Mouse (Mus musculus): ENCODE data around the gene Rrp1b. TPM values are rescaled to one million over a fixed set of nuclear protein-coding genes. Genes with fewer than 3 reads are reported as not detected.

The Rrp1b gene
- total and polyA plus RNA-seq, 3 experiments: 60.9 to 149 (median 76.7) TPM

GRCm38 (mm10) chr17:32048351-32048750 lies 12.5 kb downstream of the Rrp1b start:
- no peak overlapping the region for H3K4me3 ChIP-seq (replicated peaks in 1 of 3; ENCODE audit: low read depth in 2 of 3, low read length in 2 of 3, poor library complexity in 1 of 3)
- dilution Hi-C loops (cut with MboI; ENCODE audit: extremely low pct_ligation_motif_present, extremely low pct_unique_long_range_greater_than_20kb, low sequenced_read_pairs): no loop called here
- no peak overlapping the region for H3K9ac ChIP-seq (ENCODE audit: insufficient read depth, low read depth)

GRCm38 (mm10) chr17:32049914-32050313 lies 14.0 kb downstream of the Rrp1b start:
- peaks cover 85 to 99% of the 10 kb centered on the region in 2 experiments for H3K36me3 ChIP-seq (replicated peaks in 1 of 2; ENCODE audit: control insufficient read depth in 1 of 2, insufficient read depth in 1 of 2, low read length in 1 of 2)

More at GRCm38 (mm10) chr17:32048351-32048750, 12.5 kb downstream of the Rrp1b start:
- in situ Hi-C loops (cut with MboI; ENCODE audit: low pct_ligation_motif_present, low pct_unique_long_range_greater_than_20kb, low sequenced_read_pairs): no loop called here
- H3K27me3 ChIP-seq (replicated peaks): no peaks in the 10 kb centered on the region
- TF ChIP-seq TBP (conservative IDR thresholded peaks at IDR 0.05; ENCODE audit: low read depth, low read length) (no peak), MAZ (IDR thresholded peaks at IDR 0.05; ENCODE audit: low read depth, low read length) (no peak), ETS1 (conservative IDR thresholded peaks at IDR 0.05; ENCODE audit: low read depth, low read length) (no peak), CHD1 (IDR thresholded peaks at IDR 0.05; ENCODE audit: low read depth, low read length) (no peak), TCF12 (IDR thresholded peaks at IDR 0.05; ENCODE audit: low read depth, low read length) (no peak), ZNF384 (IDR thresholded peaks at IDR 0.05; ENCODE audit: low read depth, low read length) (no peak), KAT2A (IDR thresholded peaks at IDR 0.05; ENCODE audit: insufficient replicate concordance, low read length) (no peak)
- peaks cover 33% of the 10 kb centered on the region for H3K79me2 ChIP-seq (replicated peaks; ENCODE audit: control insufficient read depth, extremely low read depth, insufficient read depth, poor library complexity, severe bottlenecking)
- no peak for DNase-seq (ENCODE audit: extremely low read depth)
- peaks cover 0 to 5% of the 10 kb centered on the region in 2 experiments; a peak in 2 of 4 replicates for H3K4me1 ChIP-seq (ENCODE audit: control insufficient read depth in 1 of 2, insufficient read depth in 2 of 2)
- H3K27ac ChIP-seq (ENCODE audit: insufficient read depth, low read depth): no peak overlapping the region
- no peaks in the 10 kb centered on the region for H3K9me3 ChIP-seq (replicated peaks; ENCODE audit: low read length)
- H3K36me3 ChIP-seq (replicated peaks in 1 of 2; ENCODE audit: control insufficient read depth in 1 of 2, insufficient read depth in 1 of 2, low read length in 1 of 2): peaks cover 72 to 98% of the 10 kb centered on the region in 2 experiments
- no peak overlapping the region for H3K4me2 ChIP-seq (ENCODE audit: insufficient read depth, low read depth, poor library complexity, severe bottlenecking)

GRCm38 (mm10) chr17:32050609-32051008 lies 14.7 kb downstream of the Rrp1b start:
- H3K4me3 ChIP-seq (replicated peaks in 1 of 3; ENCODE audit: low read depth in 2 of 3, low read length in 2 of 3, poor library complexity in 1 of 3): no peak overlapping the region
- TF ChIP-seq POLR2A (IDR thresholded peaks at IDR 0.05; ENCODE audit: low read depth, low read length) (0 out of 2 replicates have a peak, but pooled peaks have one; percentile 0), MAX (IDR thresholded peaks at IDR 0.05; ENCODE audit: low read length) (no peak), MXI1 (IDR thresholded peaks at IDR 0.05; ENCODE audit: low read depth, low read length) (no peak), MAFK (IDR thresholded peaks at IDR 0.05; ENCODE audit: insufficient replicate concordance, low read length) (peak; percentile 79)
- in situ Hi-C loops (cut with MboI; ENCODE audit: low pct_ligation_motif_present, low pct_unique_long_range_greater_than_20kb, low sequenced_read_pairs) (no loop called here), dilution Hi-C loops (cut with MboI; ENCODE audit: extremely low pct_ligation_motif_present, extremely low pct_unique_long_range_greater_than_20kb, low sequenced_read_pairs) (no loop called here)
- peaks cover 10% of the 10 kb centered on the region for H3K79me2 ChIP-seq (replicated peaks; ENCODE audit: control insufficient read depth, extremely low read depth, insufficient read depth, poor library complexity, severe bottlenecking)
- H3K36me3 ChIP-seq (replicated peaks in 1 of 2; ENCODE audit: control insufficient read depth in 1 of 2, insufficient read depth in 1 of 2, low read length in 1 of 2): peaks cover 90 to 99% of the 10 kb centered on the region in 2 experiments
- H3K27ac ChIP-seq (ENCODE audit: insufficient read depth, low read depth): no peak overlapping the region
- H3K9me3 ChIP-seq (replicated peaks; ENCODE audit: low read length): no peaks in the 10 kb centered on the region
- no peaks in the 10 kb centered on the region for H3K4me1 ChIP-seq (ENCODE audit: control insufficient read depth in 1 of 2, insufficient read depth in 2 of 2)
- H3K9ac ChIP-seq (ENCODE audit: insufficient read depth, low read depth): no peak overlapping the region
- no peak overlapping the region for H3K4me2 ChIP-seq (ENCODE audit: insufficient read depth, low read depth, poor library complexity, severe bottlenecking)
- DNase-seq (ENCODE audit: extremely low read depth): no peak
- no peaks in the 10 kb centered on the region for H3K27me3 ChIP-seq (replicated peaks)

More at GRCm38 (mm10) chr17:32049914-32050313, 14.0 kb downstream of the Rrp1b start:
- TF ChIP-seq NRF1 (IDR thresholded peaks at IDR 0.05; ENCODE audit: low read depth, low read length): no peak
- TF ChIP-seq MAZ (IDR thresholded peaks at IDR 0.05; ENCODE audit: low read depth, low read length): no peak
- no peak for TF ChIP-seq POLR2A (IDR thresholded peaks at IDR 0.05; ENCODE audit: low read depth, low read length)
- TF ChIP-seq E2F4 (IDR thresholded peaks at IDR 0.05; ENCODE audit: insufficient replicate concordance, low read depth, low read length): no peak
- no peak for TF ChIP-seq ZC3H11A (IDR thresholded peaks at IDR 0.05; ENCODE audit: low read depth, low read length)
- no peak for TF ChIP-seq HCFC1 (IDR thresholded peaks at IDR 0.05; ENCODE audit: low read depth, low read length)
- TF ChIP-seq MAFK (IDR thresholded peaks at IDR 0.05; ENCODE audit: insufficient replicate concordance, low read length): no peak
- no peak for TF ChIP-seq RCOR1 (conservative IDR thresholded peaks at IDR 0.05; ENCODE audit: low read depth, low read length)
- no peak for TF ChIP-seq MEF2A (IDR thresholded peaks at IDR 0.05; ENCODE audit: borderline replicate concordance, low read depth, low read length)
- TF ChIP-seq ZKSCAN1 (IDR thresholded peaks at IDR 0.05; ENCODE audit: borderline replicate concordance, low read depth, low read length): no peak
- no peak for TF ChIP-seq ELF1 (IDR thresholded peaks at IDR 0.05; ENCODE audit: low read depth, low read length)
- no peak for TF ChIP-seq IRF4 (IDR thresholded peaks at IDR 0.05; ENCODE audit: low read depth, low read length)
- no peak for TF ChIP-seq SIN3A (IDR thresholded peaks at IDR 0.05; ENCODE audit: low read length)
- no peak for TF ChIP-seq KAT2A (IDR thresholded peaks at IDR 0.05; ENCODE audit: insufficient replicate concordance, low read length)
- TF ChIP-seq ETS1 (conservative IDR thresholded peaks at IDR 0.05; ENCODE audit: low read depth, low read length): no peak
- TF ChIP-seq RAD21 (IDR thresholded peaks at IDR 0.05; ENCODE audit: low read depth, low read length): no peak
- in situ Hi-C loops (cut with MboI; ENCODE audit: low pct_ligation_motif_present, low pct_unique_long_range_greater_than_20kb, low sequenced_read_pairs): no loop called here
- no peak overlapping the region for H3K9ac ChIP-seq (ENCODE audit: insufficient read depth, low read depth)
- no peaks in the 10 kb centered on the region for H3K4me1 ChIP-seq (ENCODE audit: control insufficient read depth in 1 of 2, insufficient read depth in 2 of 2)
- no peaks in the 10 kb centered on the region for H3K27me3 ChIP-seq (replicated peaks)
- H3K79me2 ChIP-seq (replicated peaks; ENCODE audit: control insufficient read depth, extremely low read depth, insufficient read depth, poor library complexity, severe bottlenecking): peaks cover 17% of the 10 kb centered on the region
- no peak for DNase-seq (ENCODE audit: extremely low read depth)
- H3K4me2 ChIP-seq (ENCODE audit: insufficient read depth, low read depth, poor library complexity, severe bottlenecking): no peak overlapping the region
- H3K9me3 ChIP-seq (replicated peaks; ENCODE audit: low read length): no peaks in the 10 kb centered on the region
- no peak overlapping the region for H3K27ac ChIP-seq (ENCODE audit: insufficient read depth, low read depth)
- no peak overlapping the region for H3K4me3 ChIP-seq (replicated peaks in 1 of 3; ENCODE audit: low read depth in 2 of 3, low read length in 2 of 3, poor library complexity in 1 of 3)
- dilution Hi-C loops (cut with MboI; ENCODE audit: extremely low pct_ligation_motif_present, extremely low pct_unique_long_range_greater_than_20kb, low sequenced_read_pairs): no loop called here
